Mouse (Mus musculus) naive thymus-derived CD4-positive, alpha-beta T cell, adult 2 months (primary cell): ENCODE data around the gene Rnf38.

Source experiments
- DNase-seq: peaks from one replicate; pipeline ENCODE4 v3.0.0-alpha.2; 2011; ENCODE audit warnings: low read depth

The Rnf38 gene

GRCm38 (mm10) chr4:44223444-44223843 lies 10.1 kb downstream of the Rnf38 start:
- DNase-seq: no peak

- no peak for DNase-seq
Measured at GRCm38 (mm10) chr4:44216797-44217442, 16.7 kb downstream of the Rnf38 start.

- peak; percentile 72 for DNase-seq
Measured at GRCm38 (mm10) chr4:44199968-44200367, 33.6 kb downstream of the Rnf38 start.

GRCm38 (mm10) chr4:44187431-44187830 lies 46.2 kb downstream of the Rnf38 start:
- no peak for DNase-seq

- no peak for DNase-seq
Measured at GRCm38 (mm10) chr4:44183862-44184261, 49.7 kb downstream of the Rnf38 start.

- DNase-seq: no peak
Measured at GRCm38 (mm10) chr4:44179748-44180147, 53.8 kb downstream of the Rnf38 start.

- DNase-seq: peak; percentile 87
Measured at GRCm38 (mm10) chr4:44173177-44173576, 60.4 kb downstream of the Rnf38 start.

GRCm38 (mm10) chr4:44172676-44173075 lies 60.9 kb downstream of the Rnf38 start:
- DNase-seq: no peak

GRCm38 (mm10) chr4:44169884-44170283 lies 63.7 kb downstream of the Rnf38 start:
- peak; percentile 69 for DNase-seq

- DNase-seq: peak; percentile 64
Measured at GRCm38 (mm10) chr4:44168816-44169215, 64.8 kb downstream of the Rnf38 start.

- peak; percentile 98 for DNase-seq
Measured at GRCm38 (mm10) chr4:44168231-44168647, 65.3 kb downstream of the Rnf38 start.

GRCm38 (mm10) chr4:44167397-44168121 lies 66.0 kb downstream of the Rnf38 start:
- DNase-seq: peak; percentile 96

GRCm38 (mm10) chr4:44166702-44167396 lies 66.7 kb downstream of the Rnf38 start:
- peak; percentile 40 for DNase-seq

GRCm38 (mm10) chr4:44164621-44165020 lies 69.0 kb downstream of the Rnf38 start:
- peak; percentile 54 for DNase-seq

- DNase-seq: no peak
Measured at GRCm38 (mm10) chr4:44163034-44163433, 70.6 kb downstream of the Rnf38 start.

- DNase-seq: no peak
Measured at GRCm38 (mm10) chr4:44160990-44161689, 72.4 kb downstream of the Rnf38 start.

- DNase-seq: peak; percentile 84
Measured at GRCm38 (mm10) chr4:44159839-44160238, 73.8 kb downstream of the Rnf38 start.

- DNase-seq: no peak
Measured at GRCm38 (mm10) chr4:44156481-44156880, 77.1 kb downstream of the Rnf38 start.

- DNase-seq: no peak
Measured at GRCm38 (mm10) chr4:44154884-44155283, 78.7 kb downstream of the Rnf38 start.

GRCm38 (mm10) chr4:44152904-44153303 lies 80.7 kb downstream of the Rnf38 start:
- no peak for DNase-seq

- DNase-seq: peak; percentile 48
Measured at GRCm38 (mm10) chr4:44126805-44127204, 106.8 kb downstream of the Rnf38 start.
